Mouse (Mus musculus) left cerebral cortex, postnatal 14 days (tissue): Measurements from ENCODE around the gene Eapp. TPM values are rescaled to one million over a fixed set of nuclear protein-coding genes. Genes with fewer than 3 reads are reported as not detected.
A peak's percentile ranks its signal among the peaks of the same experiment; 100 is the strongest.
"Not testable (repeated sequence)": the region's sequence is repeated elsewhere in the genome, so short reads cannot be mapped to it uniquely, and the experiment has no call there.

ENCODE experiments used
- DNase-seq, 2 experiments: peaks; one replicate each; pipeline ENCODE4 v3.0.0; 2021 to 2022; ENCODE audit warnings: low spot score in 2 of 2, mixed read lengths in 1 of 2
- intact Hi-C: fragments of 180-260 bp; cut with DNase I; formaldehyde crosslinking; loops from one replicate; pipeline ENCODE4 v1.15.1; 2025
- long read RNA-seq, 2 experiments: library from polyadenylated mRNA; stranded (forward); transcript quantifications; one replicate each; pipeline ENCODE4 v2.0.0; 2021
- total RNA-seq, 2 experiments: library from RNA; stranded (reverse); gene quantifications; 2 replicates each; pipeline ENCODE4 v1.2.3; 2021

Gene Eapp
- 10 to 100 TPM; 39.6 to 45.4 TPM for total RNA-seq
- long read RNA-seq, experiment 1, full-length matches to known transcripts: 42 of 76 reads
- long read RNA-seq, experiment 1, partial matches to known transcripts: 8 of 76 reads
- long read RNA-seq, experiment 1, other reads (novel, unspliced or antisense): 26 of 76 reads
- long read RNA-seq, experiment 2, full-length matches to known transcripts: 23 of 48 reads
- long read RNA-seq, experiment 2, partial matches to known transcripts: 6 of 48 reads
- long read RNA-seq, experiment 2, other reads (novel, unspliced or antisense): 19 of 48 reads

- intact Hi-C loops: no loop called here
- DNase-seq: peak; percentile 97
Observed at GRCm38 (mm10) chr12:54695511-54696241, at the start of gene Eapp. Eapp (minus strand) TSS chr12:54695897.

GRCm38 (mm10) chr12:54738661-54739243 lies 43.1 kb upstream of the Eapp start:
- DNase-seq, intact Hi-C loops: not testable (repeated sequence)

- intact Hi-C loops, DNase-seq: not testable (repeated sequence)
Observed at GRCm38 (mm10) chr12:54737891-54738660, 42.4 kb upstream of the Eapp start.

- intact Hi-C loops, DNase-seq: not testable (repeated sequence)
Observed at GRCm38 (mm10) chr12:54734307-54735131, 38.8 kb upstream of the Eapp start.

- DNase-seq, intact Hi-C loops: not testable (repeated sequence)
Observed at GRCm38 (mm10) chr12:54729140-54730059, 33.7 kb upstream of the Eapp start.

GRCm38 (mm10) chr12:54718871-54719786 lies 23.4 kb upstream of the Eapp start:
- intact Hi-C loops: not testable (repeated sequence)

GRCm38 (mm10) chr12:54717516-54717915 lies 21.8 kb upstream of the Eapp start:
- not testable (repeated sequence) for DNase-seq

More at GRCm38 (mm10) chr12:54718871-54719786, 23.4 kb upstream of the Eapp start:
- not testable (repeated sequence) for DNase-seq

GRCm38 (mm10) chr12:54713822-54714626 lies 18.3 kb upstream of the Eapp start:
- intact Hi-C loops: not testable (repeated sequence)
- peak; percentile 63 to 69 for DNase-seq

More at GRCm38 (mm10) chr12:54717516-54717915, 21.8 kb upstream of the Eapp start:
- intact Hi-C loops: not testable (repeated sequence)

- intact Hi-C loops: not testable (repeated sequence)
- DNase-seq: peak; percentile 60 to 85
Observed at GRCm38 (mm10) chr12:54710494-54710879, 14.8 kb upstream of the Eapp start.

GRCm38 (mm10) chr12:54709691-54710493 lies 14.2 kb upstream of the Eapp start:
- intact Hi-C loops, DNase-seq: not testable (repeated sequence)

GRCm38 (mm10) chr12:54699394-54699793 lies 3.7 kb upstream of the Eapp start:
- DNase-seq: no peak
- intact Hi-C loops: no loop called here

- peak in 1 of 2 experiments; percentile 24 for DNase-seq
- intact Hi-C loops: no loop called here
Observed at GRCm38 (mm10) chr12:54697791-54698250, 2.1 kb upstream of the Eapp start.

- intact Hi-C loops: no loop called here
- peak in 1 of 2 experiments; percentile 82 for DNase-seq
Observed at GRCm38 (mm10) chr12:54697003-54697597, 1.4 kb upstream of the Eapp start.

GRCm38 (mm10) chr12:54696242-54697002 lies 725 bp upstream of the Eapp start:
- peak; percentile 92 to 94 for DNase-seq
- intact Hi-C loops: no loop called here
